Mouse (Mus musculus): Measurements from ENCODE around the gene Chchd1. TPM values are rescaled to one million over a fixed set of nuclear protein-coding genes. Genes with fewer than 3 reads are reported as not detected.
A peak's percentile ranks its signal among the peaks of the same experiment; 100 is the strongest.

Gene Chchd1
- polyA plus RNA-seq (2015; fragmentation: Nextera tagmentation; extraction: Ambion mirVana): 70.8 and 89.3 TPM in 2 replicates

DNA sequence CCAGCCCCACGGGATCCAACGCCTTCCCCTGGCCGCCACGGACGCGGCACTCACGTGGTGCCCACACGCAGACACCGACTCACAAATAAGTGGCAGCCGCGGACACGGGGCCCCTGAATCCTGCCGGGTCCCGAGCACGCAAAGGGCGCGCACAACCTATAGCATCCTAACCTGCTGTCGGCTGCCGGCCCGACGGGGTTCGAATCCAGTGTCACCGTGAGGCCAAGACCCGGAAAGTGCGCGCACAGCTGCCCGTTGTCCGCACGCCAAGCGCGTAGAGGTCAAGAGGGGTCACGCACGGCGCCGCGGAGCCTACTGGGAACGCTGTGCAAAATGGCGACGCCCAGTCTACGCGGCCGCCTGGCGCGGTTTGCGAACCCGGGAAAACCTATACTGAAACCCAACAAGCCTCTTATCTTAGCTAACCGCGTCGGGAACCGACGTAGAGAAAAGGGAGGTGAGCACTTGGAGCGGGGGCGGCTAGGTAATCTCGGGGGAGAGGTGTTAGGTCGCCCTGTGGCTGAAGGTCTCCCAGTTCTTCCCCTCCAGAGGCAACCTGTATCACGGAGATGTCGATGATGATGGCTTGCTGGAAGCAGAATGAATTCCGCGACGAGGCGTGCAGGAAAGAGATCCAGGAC is at the start of gene Chchd1:
TSS of gene Chchd1 (plus strand) at position 266 of the 641 bp plus-strand sequence.
- H3K9me3 ChIP-seq (replicated peaks): no peaks in the 10 kb centered on the region
- peak within 1 kb of the TSS; percentile 95 for H3K27ac ChIP-seq (replicated peaks)
- H3K27me3 ChIP-seq: no peaks in the 10 kb centered on the region
- H3K4me1 ChIP-seq (replicated peaks): peaks cover 64% of the 10 kb centered on the region
- WGBS (ENCODE audit: insufficient replicate concordance): under 1% methylated on average over 61 of the region's 61 CpGs
- peak within 1 kb of the TSS; percentile 95 for H3K4me3 ChIP-seq (replicated peaks)
- peaks cover 26% of the 10 kb centered on the region for H3K36me3 ChIP-seq (replicated peaks)
- ATAC-seq (ENCODE audit: insufficient read depth): peak; percentile 76
- H3K4me2 ChIP-seq: peak within 1 kb of the TSS; percentile 81
- peak within 1 kb of the TSS; percentile 81 for H3K9ac ChIP-seq

DNA sequence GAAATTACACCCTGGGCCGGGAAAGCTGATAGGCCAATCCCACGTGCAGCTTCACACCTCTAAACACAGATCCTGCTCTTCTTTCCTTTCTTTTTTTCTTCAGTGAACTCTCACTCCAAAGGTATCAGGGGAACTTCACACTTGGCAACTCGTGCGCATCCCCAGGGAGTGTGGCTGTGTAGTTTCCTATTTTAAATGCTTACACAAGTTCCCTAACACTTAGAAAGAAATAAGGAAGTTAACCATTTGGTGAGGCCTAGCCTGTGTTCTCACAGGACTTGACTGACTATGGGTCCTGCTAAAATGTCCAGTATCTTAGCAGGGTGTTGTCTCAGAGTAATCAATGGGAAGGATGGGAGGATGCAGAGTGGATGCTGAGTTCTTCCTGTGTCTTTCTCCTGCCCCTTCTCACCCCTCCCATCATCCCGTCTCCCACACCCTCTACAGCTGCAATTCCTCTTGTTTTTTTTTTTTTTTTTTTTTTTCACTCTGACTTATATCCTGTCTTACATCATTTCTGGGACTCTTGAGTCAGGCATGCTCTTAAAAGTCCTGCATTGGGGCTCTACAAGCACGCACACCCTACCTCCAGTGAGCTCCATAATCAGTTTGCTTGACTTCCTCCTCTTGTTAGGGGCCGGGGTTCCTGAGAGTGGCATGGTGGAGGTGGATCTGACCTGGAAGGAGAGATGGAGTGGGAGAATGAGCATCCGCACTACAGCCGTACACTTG is 48.0 kb upstream of the Chchd1 start:
- Histone ChIP-seq H3K4me1 (replicated peaks) (no peaks in the 10 kb centered on the region; the same call in 1 of the 2 replicates), H3K36me3 (replicated peaks) (no peaks in the 10 kb centered on the region), H3K27ac (replicated peaks) (no peak overlapping the region), H3K9ac (no peak overlapping the region), H3K9me3 (replicated peaks) (no peaks in the 10 kb centered on the region), H3K4me2 (no peak overlapping the region), H3K4me3 (replicated peaks) (no peak overlapping the region), H3K27me3 (no peaks in the 10 kb centered on the region; the same call in 1 of the 2 replicates)
- 54% methylated on average over 9 of the region's 9 CpGs for WGBS (ENCODE audit: insufficient replicate concordance)
- ATAC-seq (ENCODE audit: insufficient read depth): no peak

DNA sequence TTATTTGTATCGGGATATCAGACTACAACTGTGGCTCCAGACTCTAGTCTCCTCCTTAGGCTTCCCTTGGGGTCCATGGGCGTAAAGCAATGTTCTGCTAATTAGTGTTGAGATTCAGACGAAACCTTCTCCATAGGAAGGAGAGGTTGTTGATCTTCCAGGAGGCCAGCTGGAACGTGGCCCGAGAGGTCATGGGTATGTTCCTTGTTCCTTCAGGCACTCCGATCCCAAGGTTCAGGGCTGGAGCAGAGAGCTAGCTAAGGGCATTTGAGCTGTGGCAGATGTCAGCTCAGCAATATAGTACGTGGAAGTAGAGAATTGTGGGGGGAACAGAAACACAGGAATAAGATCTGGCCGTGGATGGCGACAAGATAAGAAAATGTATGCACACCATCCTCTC is 47.1 kb upstream of the Chchd1 start:
- H3K27ac ChIP-seq (replicated peaks): no peak overlapping the region
- no peaks in the 10 kb centered on the region; the same call in 1 of the 2 replicates for H3K27me3 ChIP-seq
- WGBS (ENCODE audit: insufficient replicate concordance): 66% methylated on average over 9 of the region's 9 CpGs
- peaks cover 7% of the 10 kb centered on the region for H3K4me1 ChIP-seq (replicated peaks)
- no peaks in the 10 kb centered on the region for H3K36me3 ChIP-seq (replicated peaks)
- no peak overlapping the region for H3K9ac ChIP-seq
- H3K4me2 ChIP-seq: no peak overlapping the region
- H3K9me3 ChIP-seq (replicated peaks): no peaks in the 10 kb centered on the region
- no peak overlapping the region for H3K4me3 ChIP-seq (replicated peaks)
- no peak for ATAC-seq (ENCODE audit: insufficient read depth)

DNA sequence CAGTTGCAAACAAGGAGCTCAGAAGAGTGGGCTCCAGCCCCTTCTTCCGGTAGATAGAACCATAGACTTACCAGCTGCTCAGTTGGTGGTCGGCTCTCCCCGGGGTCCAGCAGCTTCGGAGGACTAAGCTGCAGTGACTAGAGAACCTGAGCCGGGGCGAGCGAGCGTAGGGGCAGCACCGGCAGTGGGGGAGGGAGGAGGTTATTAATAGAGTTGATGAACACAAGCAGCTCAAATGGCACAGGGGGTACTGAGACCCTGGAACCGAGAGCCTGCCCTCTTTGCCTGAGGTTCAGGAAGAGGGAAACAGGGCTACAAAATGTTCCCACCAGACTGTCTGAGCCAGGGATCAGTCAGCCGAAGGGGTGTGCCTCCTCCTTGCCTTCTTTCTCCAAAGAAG is 46.4 kb upstream of the Chchd1 start, which contains the start of gene Myoz1:
TSS of gene Myoz1 (minus strand) at position 180 of the 400 bp plus-strand sequence.
- Histone ChIP-seq H3K36me3 (replicated peaks) (no peaks in the 10 kb centered on the region), H3K4me3 (replicated peaks) (no peak within 1 kb of the TSS), H3K9ac (no peak within 1 kb of the TSS), H3K4me2 (no peak within 1 kb of the TSS), H3K27ac (replicated peaks) (no peak within 1 kb of the TSS), H3K9me3 (replicated peaks) (no peaks in the 10 kb centered on the region), H3K27me3 (peaks cover 4% of the 10 kb centered on the region), H3K4me1 (replicated peaks) (peaks cover 12% of the 10 kb centered on the region)
- no peak for ATAC-seq (ENCODE audit: insufficient read depth)
- WGBS (ENCODE audit: insufficient replicate concordance): 58% methylated on average over 11 of the region's 11 CpGs

DNA sequence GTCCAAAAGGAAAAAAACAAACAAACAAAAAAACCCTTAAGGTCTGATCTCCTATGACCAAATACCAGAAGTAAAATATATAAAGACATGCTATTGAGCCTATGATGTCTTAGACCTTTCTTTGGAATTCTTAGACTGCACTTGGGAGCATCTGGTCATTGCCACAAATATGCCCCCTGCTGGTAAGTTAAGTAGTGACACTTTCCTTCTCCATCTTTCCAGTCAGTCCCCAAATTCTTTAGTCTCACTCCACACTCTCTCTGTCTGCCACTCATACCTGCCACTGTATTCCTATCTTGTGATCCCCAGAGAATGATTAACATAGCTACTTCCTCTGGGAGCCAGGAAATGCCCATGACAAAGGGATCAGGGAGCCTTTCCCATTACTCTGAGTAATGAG is 44.5 kb upstream of the Chchd1 start:
- H3K27ac ChIP-seq (replicated peaks): no peak overlapping the region
- peaks cover 20% of the 10 kb centered on the region for H3K4me1 ChIP-seq (replicated peaks)
- H3K9me3 ChIP-seq (replicated peaks): no peaks in the 10 kb centered on the region
- no peak overlapping the region for H3K4me2 ChIP-seq
- ATAC-seq (ENCODE audit: insufficient read depth): no peak
- H3K9ac ChIP-seq: no peak overlapping the region
- no peaks in the 10 kb centered on the region for H3K36me3 ChIP-seq (replicated peaks)
- peaks cover 24% of the 10 kb centered on the region for H3K27me3 ChIP-seq
- H3K4me3 ChIP-seq (replicated peaks): no peak overlapping the region

DNA sequence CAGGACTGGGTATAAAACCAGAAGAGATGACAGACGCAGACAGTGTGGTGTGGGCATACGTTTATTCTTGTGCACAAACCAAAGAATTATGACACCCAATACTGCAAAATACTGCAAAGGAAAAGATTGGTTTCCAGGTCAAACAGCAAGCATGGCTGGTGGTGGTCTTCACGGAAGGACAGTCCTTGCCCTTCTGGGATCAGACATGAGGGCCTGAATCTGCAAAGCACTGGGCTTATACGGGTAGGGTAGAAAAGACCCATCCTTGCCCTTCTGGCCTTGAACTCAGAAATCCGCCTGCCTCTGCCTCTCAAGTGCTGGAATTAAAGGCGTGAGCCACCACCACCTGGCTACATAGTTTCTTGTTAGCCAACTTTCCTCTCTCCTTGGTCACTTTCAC is 43.9 kb upstream of the Chchd1 start:
- H3K27me3 ChIP-seq: peaks cover 29% of the 10 kb centered on the region
- no peak for ATAC-seq (ENCODE audit: insufficient read depth)
- 59% methylated on average over 6 of the region's 6 CpGs for WGBS (ENCODE audit: insufficient replicate concordance)
- no peak overlapping the region for H3K4me3 ChIP-seq (replicated peaks)
- no peak overlapping the region for H3K9ac ChIP-seq
- no peaks in the 10 kb centered on the region for H3K9me3 ChIP-seq (replicated peaks)
- no peak overlapping the region for H3K4me2 ChIP-seq
- H3K4me1 ChIP-seq (replicated peaks): peaks cover 20% of the 10 kb centered on the region
- no peak overlapping the region for H3K27ac ChIP-seq (replicated peaks)
- no peaks in the 10 kb centered on the region for H3K36me3 ChIP-seq (replicated peaks)

DNA sequence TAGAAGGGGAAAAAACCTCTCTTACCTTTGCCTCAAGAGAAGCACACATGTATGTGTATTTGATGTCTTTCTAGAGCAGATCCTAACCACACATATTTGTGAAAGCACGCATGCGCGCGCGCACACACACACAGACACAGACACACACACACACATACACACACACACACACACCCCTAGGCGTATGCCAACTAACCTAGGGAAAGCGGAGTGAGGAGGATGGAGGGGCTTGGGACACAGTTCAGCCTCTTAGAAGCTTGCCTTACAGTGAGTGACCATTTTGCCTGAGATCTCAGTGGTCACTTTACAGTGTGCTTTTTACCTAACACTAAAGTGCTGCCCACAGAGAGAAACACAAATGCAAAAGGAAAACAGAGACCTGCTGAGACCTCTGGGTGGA is 43.1 kb upstream of the Chchd1 start:
- 81% methylated on average over 7 of the region's 7 CpGs for WGBS (ENCODE audit: insufficient replicate concordance)
- H3K27ac ChIP-seq (replicated peaks): no peak overlapping the region
- no peak overlapping the region for H3K9ac ChIP-seq
- H3K36me3 ChIP-seq (replicated peaks): no peaks in the 10 kb centered on the region
- peaks cover 37% of the 10 kb centered on the region for H3K27me3 ChIP-seq
- H3K4me2 ChIP-seq: no peak overlapping the region
- no peak overlapping the region for H3K4me3 ChIP-seq (replicated peaks)
- H3K9me3 ChIP-seq (replicated peaks): no peaks in the 10 kb centered on the region
- H3K4me1 ChIP-seq (replicated peaks): peaks cover 20% of the 10 kb centered on the region
- no peak for ATAC-seq (ENCODE audit: insufficient read depth)

DNA sequence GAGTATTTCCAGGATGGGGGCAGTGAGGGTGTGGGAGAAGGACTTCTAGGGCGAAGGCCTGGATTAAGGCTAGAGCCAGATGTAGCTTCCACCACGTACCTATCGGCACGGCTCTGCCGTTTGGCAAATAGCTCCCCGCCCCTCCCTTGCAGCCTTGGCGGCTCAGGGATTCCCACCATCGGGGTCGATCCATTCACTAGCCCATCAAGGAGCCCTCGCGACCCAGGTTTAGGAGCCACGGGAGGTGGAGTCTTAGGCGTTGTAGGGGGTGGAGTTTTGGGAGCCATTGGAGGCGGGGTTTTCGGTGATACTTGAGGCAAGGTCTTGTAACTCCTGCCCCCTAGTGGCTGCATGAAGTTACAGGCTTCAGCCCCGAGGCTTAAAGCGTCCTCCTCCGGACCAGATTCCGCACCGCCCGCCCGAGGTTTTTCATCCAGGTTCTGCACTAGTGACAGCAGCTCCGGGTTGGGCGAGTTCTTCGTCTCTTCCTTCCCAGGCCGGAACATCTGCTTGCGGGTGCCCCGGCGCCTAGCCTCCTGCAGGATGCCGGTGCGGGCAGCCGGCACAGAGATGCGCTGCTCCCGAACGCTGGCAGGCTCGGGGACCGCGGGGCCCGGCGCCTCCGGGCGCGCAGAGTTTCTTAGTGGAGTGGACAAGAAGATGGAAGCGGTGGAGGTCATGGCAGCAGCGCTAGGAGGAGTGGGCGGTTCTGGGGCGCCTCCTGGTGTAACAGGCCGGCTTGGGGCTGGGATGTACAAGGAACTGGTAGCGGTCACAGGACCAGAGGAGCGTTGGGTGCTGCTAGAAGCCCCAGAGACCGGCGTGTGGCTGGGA is 41.8 kb upstream of the Chchd1 start:
- H3K27ac ChIP-seq (replicated peaks): 0 out of 2 replicates have a peak overlapping the region, but pooled peaks have one; percentile 11
- H3K4me1 ChIP-seq (replicated peaks): peaks cover 20% of the 10 kb centered on the region
- WGBS (ENCODE audit: insufficient replicate concordance): 2% methylated on average over 52 of the region's 52 CpGs

DNA sequence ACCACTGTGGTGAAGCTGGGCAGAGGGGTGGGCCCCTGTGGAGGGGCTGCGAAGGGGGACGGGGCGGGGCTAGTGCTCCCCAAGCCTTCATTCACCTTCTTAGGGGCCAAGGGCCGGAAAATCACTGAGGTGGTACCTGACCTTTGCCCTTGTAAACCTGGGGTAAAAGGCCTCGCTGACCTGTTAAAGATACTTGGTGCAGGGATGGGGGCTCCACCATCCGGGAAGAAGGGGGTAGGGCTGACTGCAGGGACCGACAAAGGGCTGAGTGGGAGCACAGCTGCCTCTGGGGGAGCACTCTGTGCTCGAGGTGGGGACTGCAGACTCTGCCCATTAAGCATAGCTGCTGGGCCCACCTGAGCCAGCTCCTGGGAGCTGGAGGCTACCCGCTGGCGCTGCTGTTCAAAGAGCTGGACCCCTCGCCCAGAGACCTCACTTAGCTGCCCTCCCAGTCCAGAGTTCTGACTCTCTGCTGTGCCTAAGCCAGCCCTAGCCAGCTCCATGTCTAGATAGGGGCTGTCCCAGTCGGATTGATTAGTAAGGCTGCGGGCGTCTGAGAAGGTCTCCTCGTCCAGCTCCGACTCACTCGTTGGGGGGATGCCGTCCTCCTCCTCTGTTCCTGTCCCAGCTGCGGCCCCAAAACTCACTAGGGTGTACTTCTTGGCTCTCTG is 41.0 kb upstream of the Chchd1 start:
- Histone ChIP-seq H3K9me3 (replicated peaks) (no peaks in the 10 kb centered on the region), H3K27me3 (peaks cover 55% of the 10 kb centered on the region), H3K9ac (peak overlapping the region; percentile 50), H3K4me1 (replicated peaks) (peaks cover 20% of the 10 kb centered on the region), H3K4me2 (peak overlapping the region; percentile 91), H3K36me3 (replicated peaks) (no peaks in the 10 kb centered on the region), H3K27ac (replicated peaks) (0 out of 2 replicates have a peak overlapping the region, but pooled peaks have one; percentile 11), H3K4me3 (replicated peaks) (peak overlapping the region; percentile 62)
- ATAC-seq (ENCODE audit: insufficient read depth): no peak
- WGBS (ENCODE audit: insufficient replicate concordance): 22% methylated on average over 19 of the region's 19 CpGs

More for the DNA sequence above, 41.8 kb upstream of the Chchd1 start:
- Histone ChIP-seq H3K27me3 (peaks cover 47% of the 10 kb centered on the region), H3K4me2 (peak overlapping the region; percentile 91), H3K36me3 (replicated peaks) (no peaks in the 10 kb centered on the region), H3K9me3 (replicated peaks) (no peaks in the 10 kb centered on the region), H3K9ac (peak overlapping the region; percentile 50), H3K4me3 (replicated peaks) (peak overlapping the region; percentile 62)
- peak; percentile 78 for ATAC-seq (ENCODE audit: insufficient read depth)

DNA sequence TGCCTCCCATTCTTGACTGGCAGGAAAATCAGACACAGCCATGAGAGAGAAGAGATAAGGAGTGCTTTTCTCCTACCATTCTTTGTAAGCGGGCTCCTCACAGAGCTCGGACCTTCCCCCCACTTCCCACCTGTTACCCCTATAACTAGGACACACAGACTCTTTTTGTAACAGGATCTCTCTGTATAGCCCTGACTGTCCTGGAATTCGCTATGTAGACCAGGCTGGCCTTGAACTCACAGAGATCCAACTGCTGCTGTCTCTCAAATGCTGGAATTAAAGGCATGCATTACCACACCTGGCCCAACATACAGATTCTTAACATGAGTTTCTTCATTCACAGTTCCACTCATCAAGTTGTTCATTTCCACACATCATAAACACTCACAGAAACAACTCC is 40.1 kb upstream of the Chchd1 start:
- Histone ChIP-seq H3K27me3 (peaks cover 61% of the 10 kb centered on the region), H3K4me1 (replicated peaks) (peaks cover 20% of the 10 kb centered on the region), H3K9ac (no peak overlapping the region), H3K4me2 (no peak overlapping the region), H3K27ac (replicated peaks) (no peak overlapping the region), H3K4me3 (replicated peaks) (no peak overlapping the region), H3K9me3 (replicated peaks) (no peaks in the 10 kb centered on the region), H3K36me3 (replicated peaks) (no peaks in the 10 kb centered on the region)
- WGBS (ENCODE audit: insufficient replicate concordance): 53% methylated on average over 3 of the region's 3 CpGs
- no peak for ATAC-seq (ENCODE audit: insufficient read depth)

Measured in liver, embryonic 15.5 days (tissue).